Mouse (Mus musculus): Measurements from ENCODE around the gene Rab33b. TPM values are rescaled to one million over a fixed set of nuclear protein-coding genes. Genes with fewer than 3 reads are reported as not detected.

The Rab33b gene
- polyA plus RNA-seq, 1 experiment from 2014 or later = 4.7 TPM

- peaks cover 9% of the 10 kb centered on the region; the same call in 1 of the 2 replicates for H3K4me1 ChIP-seq (replicated peaks)
- no peaks in the 10 kb centered on the region for H3K9me3 ChIP-seq (replicated peaks)
- no peak for ATAC-seq (ENCODE audit: insufficient read depth)
- H3K4me2 ChIP-seq = no peak overlapping the region
- WGBS (ENCODE audit: insufficient replicate concordance) = 86% methylated on average over 9 of the region's 9 CpGs
- H3K27me3 ChIP-seq = no peaks in the 10 kb centered on the region
- no peak overlapping the region for H3K27ac ChIP-seq (replicated peaks)
- H3K9ac ChIP-seq = no peak overlapping the region
- no peak overlapping the region for H3K4me3 ChIP-seq (replicated peaks)
- H3K36me3 ChIP-seq (replicated peaks) = peaks cover 28% of the 10 kb centered on the region
Measured at GRCm38 (mm10) chr3:51534013-51534412, 50.3 kb downstream of the Rab33b start.

- no peak overlapping the region for H3K4me2 ChIP-seq
- peaks cover 21% of the 10 kb centered on the region for H3K36me3 ChIP-seq (replicated peaks)
- no peak overlapping the region for H3K9ac ChIP-seq
- no peak overlapping the region for H3K4me3 ChIP-seq (replicated peaks)
- no peaks in the 10 kb centered on the region for H3K27me3 ChIP-seq
- WGBS (ENCODE audit: insufficient replicate concordance) = 40% methylated on average over 15 of the region's 15 CpGs
- no peaks in the 10 kb centered on the region for H3K9me3 ChIP-seq (replicated peaks)
- no peak overlapping the region for H3K27ac ChIP-seq (replicated peaks)
- peaks cover 9% of the 10 kb centered on the region; the same call in 1 of the 2 replicates for H3K4me1 ChIP-seq (replicated peaks)
- ATAC-seq (ENCODE audit: insufficient read depth) = peak; percentile 54; the same call in 1 of the 2 replicates
Measured at GRCm38 (mm10) chr3:51539567-51540408, 56.1 kb downstream of the Rab33b start.

DNA sequence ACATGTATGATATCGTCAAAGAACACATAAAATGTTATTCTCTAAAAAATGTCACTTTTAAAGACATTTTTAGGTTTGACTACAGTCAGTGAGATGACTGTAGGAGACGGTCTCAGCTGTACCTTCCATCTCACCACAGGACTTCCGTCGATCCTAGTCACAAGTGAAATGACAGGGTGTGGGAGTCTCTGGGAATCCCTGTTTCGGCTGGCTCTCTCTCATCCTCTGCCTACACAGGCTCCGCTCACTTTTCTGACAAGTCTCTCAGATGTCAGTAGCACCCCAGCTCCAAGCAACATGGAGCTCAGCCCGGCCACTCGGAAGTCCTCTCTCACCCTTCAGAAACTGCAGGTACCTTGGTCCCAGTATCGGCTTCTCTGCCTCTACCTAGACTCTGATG lies 56.9 kb downstream of the Rab33b start:
- no peaks in the 10 kb centered on the region for H3K9me3 ChIP-seq (replicated peaks)
- ATAC-seq (ENCODE audit: insufficient read depth) = no peak
- peaks cover 15% of the 10 kb centered on the region; the same call in 1 of the 2 replicates for H3K36me3 ChIP-seq (replicated peaks)
- H3K27ac ChIP-seq (replicated peaks) = no peak overlapping the region
- H3K27me3 ChIP-seq = no peaks in the 10 kb centered on the region
- H3K4me3 ChIP-seq (replicated peaks) = no peak overlapping the region
- H3K9ac ChIP-seq = no peak overlapping the region
- WGBS (ENCODE audit: insufficient replicate concordance) = 76% methylated on average over 9 of the region's 9 CpGs
- H3K4me2 ChIP-seq = no peak overlapping the region
- H3K4me1 ChIP-seq (replicated peaks) = peaks cover 9% of the 10 kb centered on the region; the same call in 1 of the 2 replicates

DNA sequence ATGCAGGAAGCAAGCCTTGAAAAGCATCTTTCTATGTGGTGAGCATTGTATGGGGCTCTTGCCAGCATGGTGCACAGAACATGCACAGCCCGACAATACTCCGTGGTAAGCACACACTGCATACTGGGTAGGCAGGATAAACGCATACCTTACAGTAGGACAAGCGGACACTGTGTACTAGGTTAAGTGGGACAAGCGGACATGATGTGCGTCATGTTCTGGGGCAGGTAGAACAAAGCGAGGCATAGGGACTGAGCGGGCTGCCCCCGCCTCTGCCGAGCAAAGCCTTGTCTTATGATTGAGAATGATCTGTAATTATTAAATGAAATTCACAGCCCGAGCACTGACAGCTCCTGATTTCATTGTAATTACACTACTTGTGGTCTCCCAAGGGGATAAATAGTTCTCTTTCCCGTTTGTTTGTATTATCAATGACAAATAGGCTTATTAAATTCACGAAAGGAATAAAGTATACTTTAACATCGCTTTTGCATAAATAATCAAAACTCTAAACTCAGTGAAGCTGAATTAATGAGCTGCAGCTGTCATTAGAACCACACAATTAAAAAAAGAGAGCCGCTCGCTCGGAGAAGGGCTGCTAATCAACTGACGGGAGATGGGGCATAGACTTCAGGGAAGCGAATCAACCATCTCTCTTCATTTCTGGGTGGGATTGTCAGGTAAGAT lies 60.9 kb downstream of the Rab33b start:
- H3K4me1 ChIP-seq (replicated peaks) = peaks cover 8% of the 10 kb centered on the region; the same call in 1 of the 2 replicates
- WGBS (ENCODE audit: insufficient replicate concordance) = 81% methylated on average over 19 of the region's 19 CpGs
- ATAC-seq (ENCODE audit: insufficient read depth) = no peak
- H3K27ac ChIP-seq (replicated peaks) = no peak overlapping the region
- H3K4me3 ChIP-seq (replicated peaks) = no peak overlapping the region
- no peaks in the 10 kb centered on the region for H3K9me3 ChIP-seq (replicated peaks)
- 0 out of 2 replicates have a peak, but pooled peaks cover 5% of the 10 kb centered on the region for H3K36me3 ChIP-seq (replicated peaks)
- no peak overlapping the region for H3K4me2 ChIP-seq
- no peaks in the 10 kb centered on the region for H3K27me3 ChIP-seq
- no peak overlapping the region for H3K9ac ChIP-seq

Other genes starting within 250 kb of the Rab33b start
- gene Elf2, start 143.3 kb upstream of the Rab33b start, polyA plus RNA-seq (2015; fragmentation: Nextera tagmentation; extraction: Ambion mirVana) = 22.3 and 22.6 TPM in 2 replicates
- gene Mgarp, start 87.2 kb upstream of the Rab33b start, polyA plus RNA-seq (2015; fragmentation: Nextera tagmentation; extraction: Ambion mirVana) = 1.3 and 1.9 TPM in 2 replicates
- gene Ndufc1, start 74.9 kb upstream of the Rab33b start, polyA plus RNA-seq (2015; fragmentation: Nextera tagmentation; extraction: Ambion mirVana) = 308 and 386 TPM in 2 replicates
- 20.4 and 22.3 TPM in 2 replicates for gene Naa15, start 68.8 kb upstream of the Rab33b start, polyA plus RNA-seq (2015; fragmentation: Nextera tagmentation; extraction: Ambion mirVana)
- gene Setd7, start 77.0 kb downstream of the Rab33b start, polyA plus RNA-seq (2015; fragmentation: Nextera tagmentation; extraction: Ambion mirVana) = 0.45 and 0.46 TPM in 2 replicates
- 20.8 and 24.4 TPM in 2 replicates for gene Mgst2, start 176.4 kb downstream of the Rab33b start, polyA plus RNA-seq (2015; fragmentation: Nextera tagmentation; extraction: Ambion mirVana)